Mouse (Mus musculus) liver, embryonic 18 days (tissue): ENCODE measurements around the gene BC107364. TPM values are rescaled to one million over a fixed set of nuclear protein-coding genes. Genes with fewer than 3 reads are reported as not detected.

Experiments used
- polyA plus RNA-seq: library from polyadenylated mRNA; depleted of rRNA; stranded (reverse); fragments of >200 nt; gene quantifications from 2 replicates; pipeline ENCODE4 v1.2.3, GENCODE M21; 2012; rRNA removed

BC107364 gene
- polyA plus RNA-seq, result 0.05 and 0.07 TPM in 2 replicates

DNA sequence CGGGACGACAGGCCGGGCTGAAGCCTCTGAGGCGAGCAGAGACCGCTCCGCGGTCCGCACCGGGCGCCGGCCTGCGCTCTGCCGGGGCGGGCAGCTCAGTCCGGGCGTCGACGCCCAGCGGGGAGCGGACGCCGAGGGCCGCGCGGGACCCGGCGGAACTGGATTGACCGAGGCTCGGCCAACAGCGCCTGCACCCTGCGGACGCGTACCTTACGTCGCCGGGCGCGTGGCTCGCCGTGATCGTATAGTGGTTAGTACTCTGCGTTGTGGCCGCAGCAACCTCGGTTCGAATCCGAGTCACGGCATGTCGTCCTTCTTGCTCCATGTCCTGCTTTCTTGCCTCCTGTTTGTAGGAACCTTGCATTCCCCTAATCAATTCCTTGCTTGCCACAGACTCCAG is at the start of gene BC107364:
BC107364 (minus strand) TSS at position 45 of the 400 bp plus-strand sequence.

Other genes starting within 250 kb of the BC107364 start
- gene Bola1, start 232.6 kb downstream of the BC107364 start, polyA plus RNA-seq, result 29.2 and 31.1 TPM in 2 replicates
- 0.42 and 0.82 TPM in 2 replicates for gene Hist2h2ab, start 232.4 kb downstream of the BC107364 start, polyA plus RNA-seq
- gene Hist2h2ac, start 231.4 kb downstream of the BC107364 start, polyA plus RNA-seq, result 7.7 and 8.1 TPM in 2 replicates
- gene Hist2h2be, start 231.2 kb downstream of the BC107364 start, polyA plus RNA-seq, result 8.3 and 14.1 TPM in 2 replicates
- gene Hist2h3c2, start 213.2 kb downstream of the BC107364 start, polyA plus RNA-seq, result 31.1 and 37.7 TPM in 2 replicates
- gene Hist2h2aa2, start 212.0 kb downstream of the BC107364 start, polyA plus RNA-seq, result 39.3 and 40.4 TPM in 2 replicates
- 83.3 and 119 TPM in 2 replicates for gene Hist2h2aa1, start 206.8 kb downstream of the BC107364 start, polyA plus RNA-seq
- 1.9 and 8.4 TPM in 2 replicates for gene Hist2h3c1, start 205.6 kb downstream of the BC107364 start, polyA plus RNA-seq
- gene Hist2h4, start 189.0 kb downstream of the BC107364 start, polyA plus RNA-seq, result 4.5 and 4.7 TPM in 2 replicates
- gene Hist2h3b, start 183.7 kb downstream of the BC107364 start, polyA plus RNA-seq, result 30.7 and 34.8 TPM in 2 replicates
- 7.1 and 7.9 TPM in 2 replicates for gene Hist2h2bb, start 182.6 kb downstream of the BC107364 start, polyA plus RNA-seq
- gene Fcgr1, start 158.3 kb downstream of the BC107364 start, polyA plus RNA-seq, result 9.7 and 11.7 TPM in 2 replicates
- 40.3 and 47.5 TPM in 2 replicates for gene Hfe2, start 72.9 kb upstream of the BC107364 start, polyA plus RNA-seq
- 144 and 281 TPM in 2 replicates for gene Txnip, start 105.7 kb upstream of the BC107364 start, polyA plus RNA-seq
- gene Gm16253, start 124.7 kb upstream of the BC107364 start, polyA plus RNA-seq, result not detected in 2 replicates
- 19.6 and 26.1 TPM in 2 replicates for gene Polr3gl, start 141.9 kb upstream of the BC107364 start, polyA plus RNA-seq
- 0.03 and 0.04 TPM in 2 replicates for gene Ankrd34a, start 144.3 kb upstream of the BC107364 start, polyA plus RNA-seq
- gene Lix1l, start 148.8 kb upstream of the BC107364 start, polyA plus RNA-seq, result 3.6 and 3.8 TPM in 2 replicates
- 18.6 and 20.5 TPM in 2 replicates for gene Rbm8a, start 177.6 kb upstream of the BC107364 start, polyA plus RNA-seq
- gene Pex11b, start 183.1 kb upstream of the BC107364 start, polyA plus RNA-seq, result 16.6 and 17.3 TPM in 2 replicates
- gene Gm42957, start 183.2 kb upstream of the BC107364 start, polyA plus RNA-seq, result 0.01 and 0.04 TPM in 2 replicates
- 0.61 TPM in 2 replicates for gene Itga10, start 193.3 kb upstream of the BC107364 start, polyA plus RNA-seq
- gene Ankrd35, start 217.8 kb upstream of the BC107364 start, polyA plus RNA-seq, result 0.34 and 0.50 TPM in 2 replicates
- gene Pias3, start 244.1 kb upstream of the BC107364 start, polyA plus RNA-seq, result 5.5 and 6.9 TPM in 2 replicates